Mouse (Mus musculus) kidney, adult 2 months (tissue): ENCODE measurements around the gene Arhgap31. TPM values are rescaled to one million over a fixed set of nuclear protein-coding genes. Genes with fewer than 3 reads are reported as not detected.
A peak's percentile ranks its signal among the peaks of the same experiment; 100 is the strongest.

Experiments
- DNase-seq: peaks from one replicate; pipeline ENCODE4 v3.0.0; 2021
- H3K27ac ChIP-seq: fragments of 200-500 bp; 2 replicates; pipeline ENCODE4 v1.5.1; 2012; ENCODE audit warnings: low read depth, low read length, control low read depth, inconsistent platforms; ENCODE audit not compliant: insufficient read depth
- H3K27me3 ChIP-seq: fragments of 200-500 bp; replicated peaks from 2 replicates; pipeline ENCODE4 v1.6.1; 2012; ENCODE audit warnings: mild to moderate bottlenecking, moderate library complexity, low read length, inconsistent platforms; ENCODE audit not compliant: control insufficient read depth, insufficient read depth
- H3K36me3 ChIP-seq: fragments of 200-500 bp; 2 replicates; pipeline ENCODE4 v1.6.1; 2012; ENCODE audit warnings: mild to moderate bottlenecking, moderate library complexity, low read length, inconsistent platforms; ENCODE audit not compliant: control insufficient read depth, insufficient read depth
- H3K4me1 ChIP-seq: fragments of 200-500 bp; 2 replicates; pipeline ENCODE4 v1.6.1; 2011; ENCODE audit warnings: low read length; ENCODE audit not compliant: control insufficient read depth, insufficient read depth
- H3K4me3 ChIP-seq: fragments of 200-500 bp; 2 replicates; pipeline ENCODE4 v1.5.1; 2011; ENCODE audit warnings: mild to moderate bottlenecking, low read depth, low read length, control low read depth; ENCODE audit not compliant: insufficient read depth
- CTCF ChIP-seq: fragments of 200-500 bp; conservative IDR thresholded peaks from 2 replicates; pipeline ENCODE4 v1.5.1; 2011; ENCODE audit warnings: low read depth, mild to moderate bottlenecking, control low read depth, low read length, moderate library complexity, mixed read lengths; ENCODE audit not compliant: insufficient read depth, insufficient read length
- POLR2A ChIP-seq: fragments of 200-500 bp; IDR thresholded peaks from one replicate; pipeline ENCODE4 v1.6.1; 2011; ENCODE audit warnings: low read depth, low read length, control low read depth
- WGBS: fragments of 180-500 bp; shearing (Covaris S2); methylation state at CpG from one replicate; pipeline ENCODE4 v1.1.7; 2018; 5-methylcytosine and 5-hydroxymethylcytosine counted together
- polyA plus RNA-seq: library from polyadenylated mRNA; depleted of rRNA; stranded (reverse); fragments of >200 nt; gene quantifications from 2 replicates; pipeline ENCODE4 v1.2.3, GENCODE M21; 2012; rRNA removed

Gene Arhgap31
- polyA plus RNA-seq, 1 experiment, result 6.9 TPM

GRCm38 (mm10) chr16:38562131-38562967 lies 150.7 kb downstream of the Arhgap31 start:
- peak overlapping the region; percentile 77 for H3K4me3 ChIP-seq
- peak overlapping the region; percentile 76 for H3K27ac ChIP-seq
- DNase-seq, result peak; percentile 96
- no peaks in the 10 kb centered on the region for H3K27me3 ChIP-seq
- TF ChIP-seq CTCF (no peak), POLR2A (peak; percentile 91)
- WGBS, result 7% methylated on average over 37 of the region's 37 CpGs
- 0 out of 2 replicates have a peak, but pooled peaks cover 4% of the 10 kb centered on the region for H3K4me1 ChIP-seq
- H3K36me3 ChIP-seq, result no peaks in the 10 kb centered on the region; the same call in 1 of the 2 replicates

- WGBS, result 69% methylated on average over 3 of the region's 3 CpGs
- H3K36me3 ChIP-seq, result no peaks in the 10 kb centered on the region
- no peaks in the 10 kb centered on the region for H3K27me3 ChIP-seq
- H3K27ac ChIP-seq, result no peak within 1 kb of the TSS
- H3K4me3 ChIP-seq, result no peak within 1 kb of the TSS
- TF ChIP-seq POLR2A (no peak), CTCF (no peak)
- no peak for DNase-seq
- 0 out of 2 replicates have a peak, but pooled peaks cover 4% of the 10 kb centered on the region for H3K4me1 ChIP-seq
These were observed 154.8 kb downstream of the Arhgap31 start, which contains the start of gene Tmem39a for GRCm38 (mm10) chr16:38558221-38558748. Tmem39a (plus strand) TSS chr16:38558698.

GRCm38 (mm10) chr16:38555988-38556387 lies 157.1 kb downstream of the Arhgap31 start:
- Histone ChIP-seq H3K27me3 (no peaks in the 10 kb centered on the region), H3K27ac (no peak overlapping the region), H3K4me3 (no peak overlapping the region), H3K4me1 (no peaks in the 10 kb centered on the region), H3K36me3 (no peaks in the 10 kb centered on the region)
- WGBS, result 89% methylated on average over 3 of the region's 3 CpGs
- DNase-seq, result no peak
- TF ChIP-seq POLR2A (no peak), CTCF (no peak)

GRCm38 (mm10) chr16:38549479-38550396 lies 163.3 kb downstream of the Arhgap31 start, which contains the start of gene Poglut1:
Poglut1 (minus strand) TSS chr16:38550258.
- Histone ChIP-seq H3K36me3 (no peaks in the 10 kb centered on the region), H3K4me1 (peaks cover 4% of the 10 kb centered on the region; the same call in 1 of the 2 replicates), H3K4me3 (peak within 1 kb of the TSS; percentile 58), H3K27me3 (no peaks in the 10 kb centered on the region), H3K27ac (no peak within 1 kb of the TSS)
- WGBS, result 2% methylated on average over 54 of the region's 54 CpGs
- DNase-seq, result peak; percentile 80
- TF ChIP-seq POLR2A, result no peak
- no peak for TF ChIP-seq CTCF

Other genes with a start within 250 kb of the Arhgap31 start
- gene Timmdc1, start 190.6 kb downstream of the Arhgap31 start, polyA plus RNA-seq, result 15.4 and 16.5 TPM in 2 replicates
- 23.5 and 26.2 TPM in 2 replicates for gene Poglut1, start 163.0 kb downstream of the Arhgap31 start, polyA plus RNA-seq
- 42.9 and 48.7 TPM in 2 replicates for gene Tmem39a, start 154.6 kb downstream of the Arhgap31 start, polyA plus RNA-seq
- gene B4galt4, start 29.0 kb upstream of the Arhgap31 start, polyA plus RNA-seq, result 5.0 and 5.4 TPM in 2 replicates
- 5.3 and 7.4 TPM in 2 replicates for gene Upk1b, start 87.1 kb upstream of the Arhgap31 start, polyA plus RNA-seq
- not detected in 2 replicates for gene 4930435E12Rik, start 115.5 kb upstream of the Arhgap31 start, polyA plus RNA-seq
- 67.6 and 79.1 TPM in 2 replicates for gene Igsf11, start 179.4 kb upstream of the Arhgap31 start, polyA plus RNA-seq